In genomic region chr5:23433720-23434597, GRCm38 (mm10) we compare ENCODE assay signal across 8 mouse cellular contexts. TPM values are rescaled to one million over a fixed set of nuclear protein-coding genes. Genes with fewer than 3 reads are reported as not detected.
DNase-seq lines count a peak whose midpoint lies in the region; ATAC-seq and TF ChIP-seq lines count a peak whose summit lies in the region.

Gene Kmt2e, plus strand, starts transcription at chr5:23434441.

- intact Hi-C loops in heart, adult 2 months (cut with DNase I), result loop anchor here (1.0 kb wide), 1 partner anchor 47 kb away; no protein-coding TSS in a partner anchor

- H3K4me2 ChIP-seq in embryonic facial prominence, embryonic 14.5 days (ENCODE audit: low read depth, low read length), result peak within 1 kb of the TSS; percentile 81
- peak within 1 kb of the TSS; percentile 72 for H3K4me2 ChIP-seq in limb, embryonic 13.5 days (replicated peaks)
- H3K4me2 ChIP-seq in midbrain, embryonic 15.5 days, result peak within 1 kb of the TSS; percentile 80

- TF ChIP-seq CTCF in bone marrow, adult 2 months (IDR thresholded peaks at IDR 0.05; ENCODE audit: control insufficient read depth, insufficient read depth, low read length), result peak; percentile 32; the same call in 1 of the 2 replicates
- TF ChIP-seq CTCF in heart, adult 2 months (IDR thresholded peaks at IDR 0.05), result peak; percentile 71

- peak; percentile 92 for DNase-seq in A20 (ENCODE audit: low read depth, low spot score)
- peak; percentile 95 for DNase-seq in embryonic facial prominence, embryonic 14.5 days (ENCODE audit: low spot score)
- peak; percentile 93 to 94 for DNase-seq in heart, adult 2 months
- DNase-seq in kidney, adult 8-10 months, result peak; percentile 88 to 92
- peak; percentile 87 to 88 for DNase-seq in spleen, adult 18-20 months

- peak within 1 kb of the TSS; percentile 86 for H3K4me3 ChIP-seq in bone marrow, adult 2 months (replicated peaks; ENCODE audit: control insufficient read depth, low read depth, low read length)
- peak within 1 kb of the TSS; percentile 98 for H3K4me3 ChIP-seq in embryonic facial prominence, embryonic 14.5 days (ENCODE audit: low read depth, low read length)
- H3K4me3 ChIP-seq in heart, adult 2 months, result peak within 1 kb of the TSS; percentile 72
- H3K4me3 ChIP-seq in limb, embryonic 13.5 days, result peak within 1 kb of the TSS; percentile 97
- peak within 1 kb of the TSS; percentile 63 for H3K4me3 ChIP-seq in midbrain, embryonic 15.5 days

- ATAC-seq in embryonic facial prominence, embryonic 14.5 days (ENCODE audit: low read depth), result peak; percentile 85
- ATAC-seq in limb, embryonic 13.5 days (ENCODE audit: low FRiP score, low read depth), result peak; percentile 80
- peak; percentile 88 for ATAC-seq in midbrain, embryonic 15.5 days (replicated peaks)

- peak within 1 kb of the TSS; percentile 98 for H3K27ac ChIP-seq in bone marrow, adult 2 months (ENCODE audit: control insufficient read depth, insufficient read depth, low read depth, low read length, poor library complexity)
- H3K27ac ChIP-seq in embryonic facial prominence, embryonic 14.5 days (replicated peaks; ENCODE audit: low read depth, low read length), result peak within 1 kb of the TSS; percentile 100
- H3K27ac ChIP-seq in heart, adult 2 months, result peak within 1 kb of the TSS; percentile 100
- H3K27ac ChIP-seq in limb, embryonic 13.5 days, result peak within 1 kb of the TSS; percentile 100
- H3K27ac ChIP-seq in midbrain, embryonic 15.5 days, result peak within 1 kb of the TSS; percentile 99

- WGBS in bone marrow, adult 2 months, result 1% methylated on average over 85 of the region's 85 CpGs
- under 1% methylated on average over 39 of the region's 85 CpGs for WGBS in embryonic facial prominence, embryonic 14.5 days
- WGBS in heart, adult 2 months, result under 1% methylated on average over 73 of the region's 85 CpGs
- WGBS in limb, embryonic 13.5 days, result under 1% methylated on average over 62 of the region's 85 CpGs
- under 1% methylated on average over 78 of the region's 85 CpGs for WGBS in midbrain, embryonic 15.5 days

- H3K9ac ChIP-seq in embryonic facial prominence, embryonic 14.5 days (ENCODE audit: low read depth, low read length), result peak within 1 kb of the TSS; percentile 100
- H3K9ac ChIP-seq in heart, adult 2 months (ENCODE audit: low read depth, low read length), result peak within 1 kb of the TSS; percentile 97
- H3K9ac ChIP-seq in limb, embryonic 13.5 days, result peak within 1 kb of the TSS; percentile 99
- H3K9ac ChIP-seq in midbrain, embryonic 15.5 days, result peak within 1 kb of the TSS; percentile 94

- H3K4me1 ChIP-seq in bone marrow, adult 2 months (ENCODE audit: control insufficient read depth, insufficient read depth, low read length), result no peaks in the 10 kb centered on the region; the same call in 1 of the 2 replicates
- H3K4me1 ChIP-seq in embryonic facial prominence, embryonic 14.5 days (ENCODE audit: control insufficient read depth, insufficient read depth, low read length), result peaks cover 30% of the 10 kb centered on the region
- H3K4me1 ChIP-seq in heart, adult 2 months (ENCODE audit: control insufficient read depth, insufficient read depth, low read length), result peaks cover 3% of the 10 kb centered on the region
- peaks cover 36% of the 10 kb centered on the region for H3K4me1 ChIP-seq in limb, embryonic 13.5 days
- peaks cover 22% of the 10 kb centered on the region for H3K4me1 ChIP-seq in midbrain, embryonic 15.5 days

- no peaks in the 10 kb centered on the region for H3K27me3 ChIP-seq in embryonic facial prominence, embryonic 14.5 days (replicated peaks; ENCODE audit: control insufficient read depth, insufficient read depth, low read length)
- H3K27me3 ChIP-seq in heart, adult 2 months (ENCODE audit: control insufficient read depth, insufficient read depth, low read length), result no peaks in the 10 kb centered on the region
- H3K27me3 ChIP-seq in limb, embryonic 13.5 days, result no peaks in the 10 kb centered on the region
- H3K27me3 ChIP-seq in midbrain, embryonic 15.5 days (replicated peaks), result no peaks in the 10 kb centered on the region

- H3K79me2 ChIP-seq in heart, adult 2 months (replicated peaks; ENCODE audit: control insufficient read depth, insufficient read depth, low read length), result peaks cover 7% of the 10 kb centered on the region

- no peaks in the 10 kb centered on the region for H3K9me3 ChIP-seq in embryonic facial prominence, embryonic 14.5 days (ENCODE audit: control insufficient read depth, low read length)
- H3K9me3 ChIP-seq in limb, embryonic 13.5 days, result no peaks in the 10 kb centered on the region
- H3K9me3 ChIP-seq in midbrain, embryonic 15.5 days, result no peaks in the 10 kb centered on the region

- no peaks in the 10 kb centered on the region for H3K36me3 ChIP-seq in embryonic facial prominence, embryonic 14.5 days (ENCODE audit: control insufficient read depth, insufficient read depth, low read length)
- peaks cover 25% of the 10 kb centered on the region for H3K36me3 ChIP-seq in heart, adult 2 months (ENCODE audit: control insufficient read depth, insufficient read depth, low read length)
- H3K36me3 ChIP-seq in limb, embryonic 13.5 days, result no peaks in the 10 kb centered on the region
- H3K36me3 ChIP-seq in midbrain, embryonic 15.5 days (replicated peaks), result no peaks in the 10 kb centered on the region

- peak; percentile 45; the same call in 1 of the 2 replicates for TF ChIP-seq EP300 in heart, adult 2 months (IDR thresholded peaks at IDR 0.05; ENCODE audit: insufficient read depth, low read depth, low read length)

- peak; percentile 86 for TF ChIP-seq POLR2A in bone marrow, adult 2 months (IDR thresholded peaks at IDR 0.05; ENCODE audit: borderline replicate concordance, control insufficient read depth, low read depth, low read length)
- peak; percentile 44 for TF ChIP-seq POLR2A in heart, adult 2 months (IDR thresholded peaks at IDR 0.05; ENCODE audit: insufficient read depth, low read depth, low read length)

RNA-seq across cellular contexts. Expression of gene Kmt2e, which starts in this region (rescaled TPM):
- 24.6 and 68.7 TPM in 2 replicates for polyA plus RNA-seq in bone marrow, adult 2 months (2011; ENCODE audit: insufficient read depth, insufficient read length, low replicate concordance, missing spikeins)
- 66.0 and 85.2 TPM in 2 replicates for polyA plus RNA-seq in embryonic facial prominence, embryonic 14.5 days (2014; fragmentation: Nextera tagmentation; extraction: Ambion mirVana)
- 10 to 100 TPM; 38.1 to 48.5 TPM for total RNA-seq in heart, adult 2 months (2021)
- 14.4 and 18.1 TPM in 2 replicates for polyA plus RNA-seq in heart, adult 2 months (2012; rRNA removed)
- polyA plus RNA-seq in limb, embryonic 13.5 days (2015; fragmentation: Nextera tagmentation; extraction: Ambion mirVana), result 121 and 123 TPM in 2 replicates
- polyA plus RNA-seq in midbrain, embryonic 15.5 days (2015; fragmentation: Nextera tagmentation; extraction: Ambion mirVana), result 181 and 182 TPM in 2 replicates

Comparison
In these comparisons a context has a peak if more than half of its experiments do, and no peak if none do; other contexts are left out.
1. Peak in every context shown above with its lines: DNase-seq, ATAC-seq, H3K4me3 ChIP-seq and H3K27ac ChIP-seq.